Mouse (Mus musculus): ENCODE data around the gene Gxylt2.

Gene Gxylt2

DNA sequence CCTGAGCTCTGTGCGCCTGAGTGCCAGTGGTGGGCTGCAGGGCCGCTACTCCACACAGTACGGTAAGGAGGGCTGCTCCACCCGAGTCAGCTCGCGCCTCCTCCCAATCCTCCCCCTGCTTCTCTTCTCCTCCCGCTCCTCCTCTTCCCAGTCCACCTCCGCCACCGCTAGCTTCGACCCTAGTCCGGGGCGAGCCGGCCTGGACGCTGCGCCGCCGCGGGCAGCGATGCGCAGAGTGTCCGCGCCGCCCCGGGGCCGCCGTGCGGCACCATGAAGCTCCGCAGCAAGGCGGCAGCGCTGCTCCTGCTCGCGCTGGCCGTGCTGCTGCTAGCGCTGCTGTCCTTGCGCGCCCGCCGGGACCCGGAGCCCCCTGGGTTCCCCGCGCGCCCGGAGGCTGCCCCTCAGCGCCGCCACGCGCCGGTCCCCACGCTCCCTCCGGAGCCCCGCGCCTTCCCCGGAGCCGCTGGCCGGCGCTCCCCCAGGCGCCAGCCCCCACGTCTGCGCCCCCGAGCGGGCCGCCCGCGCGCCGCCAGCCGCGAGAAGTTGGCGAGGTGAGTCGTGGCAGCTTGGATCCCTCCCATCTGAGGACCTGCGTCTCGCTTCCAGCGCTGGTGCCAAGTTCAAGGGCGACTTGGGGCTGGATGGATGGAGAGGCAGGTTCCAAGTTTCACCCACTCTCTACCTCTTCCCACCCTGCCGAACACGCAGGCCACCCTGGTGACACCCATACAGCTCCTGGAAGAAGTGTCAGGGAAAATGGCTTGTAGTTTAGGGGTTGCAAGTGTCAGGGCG lies at the start of gene Gxylt2:
Gene Gxylt2, plus strand, starts transcription at position 161 of the 792 bp plus-strand sequence.
- DNase-seq (ENCODE audit: low read depth, low spot score), result no peak

DNA sequence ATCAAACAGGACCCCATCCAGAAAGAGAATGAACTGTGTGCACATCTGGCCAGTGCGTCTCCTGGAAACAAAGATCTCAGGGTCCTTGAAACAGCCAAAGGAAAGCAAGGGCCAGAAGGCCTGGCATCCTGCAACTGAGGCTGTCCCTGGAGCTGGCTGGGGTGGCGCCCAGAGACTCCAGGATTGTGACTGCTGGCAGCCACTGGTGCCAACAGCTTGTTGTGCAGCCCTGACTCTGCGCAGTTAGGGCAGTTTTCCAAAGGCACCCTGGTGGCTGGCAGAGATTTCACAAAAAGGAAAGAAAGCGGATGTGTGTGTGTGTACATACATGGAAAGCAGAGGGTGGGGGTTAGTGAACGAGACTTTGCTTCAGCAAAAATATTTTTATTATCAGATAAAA lies 44.1 kb upstream of the Gxylt2 start:
- no peak for DNase-seq (ENCODE audit: low read depth, low spot score)

DNA sequence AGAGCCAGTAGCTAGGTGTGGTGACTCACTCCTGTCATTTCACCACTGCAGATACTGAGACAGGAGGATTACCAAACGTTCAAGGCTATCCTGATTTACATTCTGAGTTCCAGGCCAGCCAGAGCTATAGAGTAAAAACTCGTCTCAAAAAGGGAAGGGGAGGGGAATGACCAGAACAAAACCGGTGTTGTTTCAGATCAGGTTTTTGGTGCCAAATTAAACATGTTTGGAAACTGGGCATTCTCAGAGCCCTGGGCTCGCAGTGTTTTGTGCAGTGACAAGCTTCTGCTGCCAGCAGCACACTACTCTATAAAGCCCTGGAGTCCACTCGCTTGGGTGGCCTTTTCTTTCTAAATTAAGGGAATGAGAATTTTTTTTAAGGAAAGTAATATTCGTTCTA lies 42.3 kb upstream of the Gxylt2 start:
- no peak for DNase-seq (ENCODE audit: low read depth, low spot score)

DNA sequence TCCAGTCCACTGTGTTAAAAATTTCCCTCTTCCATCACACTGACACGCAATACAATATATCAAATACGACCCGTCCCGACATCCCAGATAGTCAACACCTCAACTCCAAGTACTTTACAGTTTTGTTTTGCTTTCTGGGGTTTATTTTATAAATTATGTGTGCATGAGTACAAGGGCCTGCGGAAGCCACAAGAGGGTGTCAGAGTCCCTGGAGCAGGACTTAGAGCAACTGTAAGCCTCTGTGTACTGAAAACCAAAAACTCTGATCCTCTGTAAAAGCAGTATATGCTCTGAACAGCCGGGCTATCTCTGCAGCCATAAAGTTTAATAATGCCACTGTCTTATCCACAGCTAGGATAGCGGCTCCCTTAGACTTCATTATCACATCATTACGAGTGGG lies 36.9 kb upstream of the Gxylt2 start:
- no peak for DNase-seq (ENCODE audit: low read depth, low spot score)

DNA sequence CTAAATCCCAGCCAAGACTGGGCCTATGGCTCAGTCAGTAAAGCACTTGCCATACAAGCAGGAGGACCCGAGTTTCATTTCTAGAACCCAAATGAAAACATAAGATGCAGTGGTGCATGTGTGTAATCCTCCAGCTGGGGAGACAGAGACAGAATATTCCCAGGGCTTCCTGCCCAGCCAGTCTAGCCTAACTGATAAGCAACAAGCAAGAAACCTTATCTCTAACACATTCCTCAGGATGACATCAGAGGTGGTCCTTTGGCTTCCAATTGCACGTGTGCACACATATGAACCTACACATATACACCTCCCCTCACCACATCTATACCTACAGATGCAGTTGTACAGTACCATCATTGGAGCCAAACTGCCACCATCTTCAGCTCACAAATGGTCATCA lies 35.7 kb upstream of the Gxylt2 start:
- DNase-seq (ENCODE audit: low read depth, low spot score), result no peak

DNA sequence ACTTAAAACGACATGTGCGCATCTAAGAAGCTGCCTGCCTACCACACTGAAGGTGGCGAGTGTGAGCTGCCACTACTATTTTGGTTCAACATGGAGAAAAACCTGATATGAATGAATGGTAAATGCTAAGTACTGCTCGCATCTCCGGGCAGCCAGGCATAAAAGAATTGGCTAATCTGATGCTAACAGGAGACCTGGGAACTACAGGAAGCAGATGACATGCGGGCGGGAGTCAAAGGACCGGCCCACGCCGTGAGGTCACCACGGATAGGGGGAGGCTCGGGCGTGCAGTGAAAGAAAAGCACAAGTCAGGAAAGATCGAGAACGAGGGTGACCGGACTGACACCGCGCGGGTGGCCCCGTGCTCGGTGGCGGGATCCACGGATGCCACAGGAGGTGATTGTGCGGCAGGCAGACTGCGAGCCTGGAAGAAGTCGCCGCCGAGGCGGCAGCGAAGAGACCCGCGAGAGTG lies 34.1 kb upstream of the Gxylt2 start:
- DNase-seq (ENCODE audit: low read depth, low spot score), result peak; percentile 44

DNA sequence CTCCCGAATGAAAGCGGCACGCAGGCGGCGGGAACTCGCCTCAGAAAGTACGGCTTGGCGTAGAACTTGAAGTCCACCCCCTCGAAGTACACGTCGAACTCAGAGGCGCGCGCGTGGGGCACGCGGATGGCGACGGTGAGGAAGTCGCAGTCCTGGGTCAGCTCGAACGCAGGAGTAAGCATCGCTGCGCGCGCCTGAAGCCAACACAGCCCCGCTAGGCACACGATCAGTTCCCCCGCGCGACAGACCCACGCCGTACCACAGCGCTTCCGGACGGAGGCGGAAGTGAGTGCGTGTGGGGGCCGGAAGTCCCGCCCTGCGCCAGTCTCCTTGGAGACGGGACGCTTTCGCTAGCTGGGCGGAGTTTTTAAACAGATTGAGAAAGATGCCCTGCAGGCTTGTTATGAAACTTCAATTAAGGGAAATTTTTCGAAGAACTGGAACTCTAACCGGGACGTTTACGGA lies 33.6 kb upstream of the Gxylt2 start, which contains the start of gene Shq1:
Gene Shq1, minus strand, starts transcription at position 278 of the 465 bp plus-strand sequence.
- DNase-seq (ENCODE audit: low read depth, low spot score), result peak; percentile 76

DNA sequence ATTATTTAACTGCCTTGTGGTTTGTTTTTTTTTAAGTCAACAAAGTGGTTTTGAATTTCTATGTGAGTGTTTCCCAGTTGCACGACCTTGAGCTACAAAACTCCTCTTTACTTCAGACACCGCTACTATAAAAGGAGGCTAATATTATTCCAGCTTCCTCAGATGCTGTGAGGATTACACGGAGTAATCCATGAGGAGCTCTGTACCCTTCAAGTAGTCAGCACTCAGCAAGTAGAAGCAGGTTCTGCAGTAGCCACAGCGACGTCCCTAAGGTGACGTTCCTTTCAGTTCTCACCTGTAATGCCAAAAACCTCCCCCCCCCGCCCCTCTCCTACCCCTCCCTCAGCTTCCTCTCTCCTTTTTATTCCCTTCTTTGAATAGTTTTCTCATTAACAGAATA lies 33.1 kb upstream of the Gxylt2 start:
- no peak for DNase-seq (ENCODE audit: low read depth, low spot score)

DNA sequence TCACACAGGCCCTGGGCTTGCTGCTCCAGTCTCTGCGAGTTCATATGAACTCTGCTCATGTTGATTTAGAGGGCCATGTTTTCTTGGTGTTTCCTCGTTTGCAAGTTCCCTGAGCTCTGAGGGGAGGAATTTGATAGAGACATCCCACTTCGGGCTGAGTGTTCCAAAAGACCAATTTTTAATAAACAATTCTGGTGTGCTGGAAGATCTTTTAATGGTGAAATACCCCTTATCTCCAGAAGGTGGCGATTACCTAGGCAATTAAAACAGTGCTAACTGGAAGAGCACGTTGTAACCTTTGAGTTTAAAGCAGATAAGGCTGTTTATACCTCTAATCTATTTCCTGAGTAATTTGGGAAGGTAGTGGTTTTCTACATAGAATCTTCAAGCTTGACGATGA lies 29.6 kb upstream of the Gxylt2 start:
- no peak for DNase-seq (ENCODE audit: low read depth, low spot score)

DNA sequence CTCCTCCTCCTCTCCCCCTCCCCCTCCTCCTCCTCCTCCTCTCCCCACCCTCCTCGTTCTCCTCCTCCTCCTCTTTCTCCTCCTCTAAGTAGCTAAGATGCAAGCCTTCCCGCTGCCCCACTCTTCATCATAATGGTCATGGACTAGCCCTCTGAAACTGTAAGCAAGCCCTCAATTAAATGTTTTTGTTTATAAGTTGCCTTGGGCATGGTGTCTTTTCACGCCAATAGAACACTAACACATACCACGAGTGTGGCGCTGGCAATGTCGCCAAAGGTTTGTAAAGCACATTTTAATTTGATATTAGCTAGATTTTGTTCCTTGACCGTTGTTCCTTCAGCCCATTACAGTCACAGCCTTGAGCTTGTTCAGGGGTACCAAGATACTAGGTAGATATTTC lies 28.1 kb upstream of the Gxylt2 start:
- DNase-seq (ENCODE audit: low read depth, low spot score), result no peak

DNA sequence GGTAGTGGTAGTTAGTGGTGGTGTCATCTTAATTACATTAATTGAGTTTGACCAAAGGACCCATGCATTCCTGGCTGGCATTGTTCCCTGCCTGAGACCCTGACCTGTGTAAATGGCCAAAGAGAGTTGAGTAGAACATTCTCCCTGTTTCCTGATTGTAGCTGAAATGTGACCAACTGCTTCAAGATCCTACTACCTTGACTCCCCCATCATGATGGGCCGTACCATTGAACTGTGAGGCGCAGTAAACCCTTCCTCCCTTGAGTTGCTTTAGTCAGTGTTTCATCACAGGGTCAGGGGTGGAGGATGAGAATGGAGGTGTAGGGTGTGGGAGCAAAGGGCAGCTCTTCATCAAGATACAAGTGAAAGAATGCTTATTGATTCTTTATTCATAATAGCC lies 25.9 kb upstream of the Gxylt2 start:
- no peak for DNase-seq (ENCODE audit: low read depth, low spot score)

DNA sequence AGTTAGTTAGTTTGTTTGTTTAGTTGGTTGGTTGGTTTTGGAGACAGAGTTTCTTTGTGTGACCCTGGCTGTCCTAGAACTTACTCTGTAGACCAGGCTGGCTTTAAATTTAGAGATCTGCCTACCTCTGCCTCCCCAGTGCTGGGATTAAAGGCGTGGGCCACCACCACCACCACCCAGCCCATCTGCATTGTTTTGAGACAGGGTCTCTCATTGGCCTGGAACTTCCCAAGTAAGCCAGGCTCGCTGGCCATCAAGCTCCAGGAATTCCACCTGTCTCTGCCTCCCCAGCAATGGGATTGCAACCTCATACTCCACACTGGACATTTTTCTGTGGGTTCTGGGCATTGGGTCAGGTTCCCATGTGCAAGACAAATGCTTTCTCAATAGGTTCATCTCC lies 18.2 kb upstream of the Gxylt2 start:
- no peak for DNase-seq (ENCODE audit: low read depth, low spot score)

DNA sequence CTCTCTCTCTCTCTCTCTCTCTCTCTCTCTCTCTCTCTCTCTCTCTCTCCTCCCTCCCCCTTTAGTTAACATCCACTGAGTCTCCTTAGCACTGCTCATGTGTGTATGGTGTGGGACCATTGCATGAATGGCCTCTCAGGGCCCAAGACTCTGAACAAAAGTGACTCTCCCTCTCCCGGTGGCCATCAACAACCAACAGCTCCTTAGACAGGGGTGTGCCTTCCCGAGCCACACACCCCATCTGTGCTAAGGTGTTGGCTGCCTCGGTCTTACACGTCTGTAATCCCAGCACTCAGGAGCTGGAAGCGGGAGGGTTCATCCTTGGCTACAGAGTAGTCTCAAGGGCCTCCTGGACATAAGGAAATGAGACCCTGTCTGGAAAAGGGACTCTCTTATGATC lies 4.5 kb upstream of the Gxylt2 start:
- DNase-seq (ENCODE audit: low read depth, low spot score), result no peak

DNA sequence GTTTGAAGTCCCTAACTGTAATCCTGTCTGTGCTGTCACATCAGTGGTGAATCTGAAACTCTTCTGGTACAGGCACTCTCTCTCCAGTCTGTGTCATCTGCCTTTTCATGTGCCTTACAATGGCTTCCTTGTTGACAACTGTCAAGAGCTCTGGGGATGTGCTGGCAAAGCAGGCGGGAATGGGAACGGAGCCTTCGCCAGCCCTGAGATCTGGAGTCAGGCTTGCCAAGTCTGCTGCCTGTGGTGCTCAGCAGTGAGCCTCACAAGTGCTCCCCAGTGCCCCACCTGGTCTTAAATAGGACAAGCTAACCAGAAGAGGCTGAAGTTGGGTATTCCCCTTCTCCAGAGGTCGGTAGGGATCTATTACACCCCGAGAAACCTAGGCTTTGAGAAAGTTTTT lies 3.8 kb upstream of the Gxylt2 start:
- no peak for DNase-seq (ENCODE audit: low read depth, low spot score)

DNA sequence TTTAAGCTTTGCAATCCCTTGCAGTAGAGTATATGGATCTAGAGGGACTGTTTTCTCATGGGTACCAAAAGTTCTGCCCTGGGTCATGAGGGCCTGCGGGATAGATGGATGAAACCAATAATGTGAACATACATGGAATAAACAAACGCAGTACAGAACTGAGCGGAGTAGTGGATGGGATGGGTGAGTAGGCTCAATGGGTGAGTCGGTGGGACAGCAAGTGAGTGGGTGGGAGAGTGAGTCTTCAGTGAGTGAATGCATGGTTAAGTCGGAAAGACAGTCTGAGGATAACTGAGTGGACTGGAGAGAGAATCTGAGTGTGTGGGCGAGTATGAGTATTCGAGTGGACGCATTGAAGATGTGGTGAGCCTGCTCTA lies 349 bp upstream of the Gxylt2 start:
- DNase-seq (ENCODE audit: low read depth, low spot score), result no peak

DNA sequence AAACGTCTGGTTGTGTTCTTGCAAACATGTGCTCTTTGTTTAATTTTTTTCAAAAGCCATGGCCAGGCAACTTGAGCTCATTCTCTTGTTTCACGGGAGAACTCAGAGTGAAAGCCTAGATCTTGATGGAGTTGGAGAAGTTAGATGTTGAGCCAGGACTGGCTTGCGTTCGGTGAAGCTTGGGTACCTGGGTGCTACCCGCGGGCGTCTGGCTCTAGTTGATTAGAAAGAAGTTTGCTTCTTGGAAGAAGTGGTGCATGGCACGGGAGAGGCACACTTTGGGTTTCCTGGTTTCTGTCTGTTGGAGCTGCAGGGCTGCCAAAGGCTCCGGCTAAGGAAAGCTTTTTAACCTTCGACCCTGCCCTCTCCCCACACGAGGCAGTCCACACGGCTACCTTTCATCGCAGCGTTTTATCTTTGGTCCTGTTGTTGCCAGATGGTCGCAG lies 855 bp downstream of the Gxylt2 start:
- DNase-seq (ENCODE audit: low read depth, low spot score), result no peak

DNA sequence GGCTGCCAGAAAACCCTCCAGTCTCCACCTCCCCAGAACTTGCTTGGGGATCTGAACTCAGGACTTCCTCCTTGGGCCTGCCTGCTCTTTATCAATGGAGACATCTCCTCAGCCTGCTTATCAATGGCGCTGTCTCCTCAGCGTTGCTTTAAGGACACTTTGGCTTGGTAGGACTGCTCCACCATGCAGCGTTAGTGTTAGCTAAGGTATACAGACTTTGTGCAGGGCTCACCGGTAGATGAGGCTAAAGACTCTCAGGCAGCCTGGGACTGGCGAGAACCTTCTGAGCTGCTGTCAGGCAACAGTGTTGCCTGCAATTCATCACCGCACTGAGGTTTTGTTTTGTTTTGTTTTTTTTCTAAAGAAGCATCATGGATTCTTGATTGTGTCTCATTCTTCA lies 2.3 kb downstream of the Gxylt2 start:
- DNase-seq (ENCODE audit: low read depth, low spot score), result no peak

DNA sequence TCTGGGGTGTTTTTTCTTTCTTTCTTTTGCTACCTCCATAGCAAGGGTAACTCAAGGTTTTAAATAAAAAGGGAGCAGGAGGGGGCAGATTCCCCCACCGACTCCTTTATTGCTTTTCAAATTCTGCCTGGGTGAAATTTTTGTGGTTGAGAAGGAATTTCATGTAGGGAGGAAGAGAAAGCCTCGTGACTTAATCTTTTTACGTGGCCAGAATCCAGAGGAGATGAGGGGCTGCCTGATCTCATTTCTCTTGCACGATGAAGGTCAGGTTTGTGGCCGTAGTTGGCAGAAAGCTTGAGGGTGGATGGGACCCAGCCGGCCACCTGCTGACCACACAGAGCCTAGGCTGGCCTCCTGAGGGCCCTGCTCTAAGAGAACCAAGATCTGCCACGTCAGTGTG lies 3.0 kb downstream of the Gxylt2 start:
- DNase-seq (ENCODE audit: low read depth, low spot score), result no peak

DNA sequence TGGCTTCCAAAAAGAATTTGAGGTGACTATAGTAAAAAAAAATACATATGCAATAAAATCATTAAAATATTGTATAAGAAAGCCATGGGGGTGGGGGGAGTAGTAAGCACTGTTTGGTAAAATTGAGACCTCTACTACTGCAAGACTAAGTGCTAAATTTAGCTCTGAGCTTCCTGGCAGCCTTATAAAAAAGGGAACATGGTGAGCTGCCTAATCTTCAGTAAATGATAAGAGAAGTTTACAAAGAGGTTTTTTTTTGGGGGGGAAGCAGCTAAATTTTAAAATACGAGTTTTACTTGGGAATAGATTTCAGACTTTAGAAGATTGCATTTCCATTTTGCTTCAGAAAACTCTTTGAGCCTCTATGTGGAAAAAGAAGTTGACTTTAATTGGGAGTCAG lies 3.7 kb downstream of the Gxylt2 start:
- no peak for DNase-seq (ENCODE audit: low read depth, low spot score)

DNA sequence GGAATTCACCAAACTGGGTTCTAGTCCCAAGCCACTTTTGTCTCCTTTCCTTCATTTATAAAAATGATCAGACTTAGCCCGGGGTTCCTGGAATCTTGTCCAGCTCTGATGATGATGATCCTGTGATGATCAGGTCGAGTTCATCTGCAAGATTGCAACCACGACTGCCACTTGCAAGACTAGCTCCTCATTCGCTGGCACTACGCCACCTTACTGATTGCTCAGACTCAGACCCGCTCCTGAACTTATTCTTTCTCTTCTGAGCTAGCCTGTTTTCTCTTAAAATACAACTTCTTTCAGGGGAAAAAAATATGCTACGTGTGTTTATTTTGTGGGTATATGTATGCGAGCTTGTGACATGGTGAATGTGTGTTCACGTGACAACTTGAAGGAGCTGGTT lies 4.5 kb downstream of the Gxylt2 start:
- DNase-seq (ENCODE audit: low read depth, low spot score), result no peak

DNA sequence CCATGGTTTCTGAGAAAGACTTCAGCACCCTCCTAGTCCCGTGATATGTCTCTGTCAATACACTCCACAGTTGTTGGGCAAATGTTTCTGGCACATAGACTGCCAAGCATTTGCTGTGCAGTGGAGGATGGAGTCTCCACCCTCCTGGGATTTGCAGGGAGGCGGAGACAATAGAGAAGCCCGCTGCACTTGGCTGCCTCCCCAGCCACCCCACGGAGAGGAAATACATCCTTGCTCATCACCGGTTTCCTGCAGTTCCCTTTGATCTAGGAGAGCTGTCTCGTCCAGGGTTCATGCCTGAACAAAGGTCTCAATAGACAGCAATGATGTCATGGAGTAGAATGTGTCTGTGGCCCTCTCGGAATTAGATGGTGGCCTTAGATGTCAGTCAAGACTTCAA lies 4.9 kb downstream of the Gxylt2 start:
- DNase-seq (ENCODE audit: low read depth, low spot score), result no peak

DNA sequence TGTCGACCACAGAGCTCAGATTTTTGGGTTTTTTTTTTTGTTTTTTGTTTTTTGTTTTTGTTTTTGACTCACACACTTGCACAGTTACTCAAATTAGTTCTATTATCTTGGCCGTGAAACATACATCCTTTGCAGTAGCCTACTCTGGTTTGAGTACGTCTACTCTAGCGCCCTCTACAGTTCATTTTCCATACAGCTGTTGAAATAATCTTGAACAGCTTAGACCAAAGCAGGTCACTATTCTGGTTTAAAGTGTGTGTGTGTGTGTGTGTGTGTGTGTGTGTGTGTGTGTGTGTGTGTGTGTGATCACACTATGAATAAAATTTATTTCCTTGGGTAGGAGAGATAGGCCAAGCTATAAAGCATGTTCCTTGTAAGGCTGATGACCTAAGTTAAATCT lies 5.6 kb downstream of the Gxylt2 start:
- peak; percentile 4 for DNase-seq (ENCODE audit: low read depth, low spot score)

DNA sequence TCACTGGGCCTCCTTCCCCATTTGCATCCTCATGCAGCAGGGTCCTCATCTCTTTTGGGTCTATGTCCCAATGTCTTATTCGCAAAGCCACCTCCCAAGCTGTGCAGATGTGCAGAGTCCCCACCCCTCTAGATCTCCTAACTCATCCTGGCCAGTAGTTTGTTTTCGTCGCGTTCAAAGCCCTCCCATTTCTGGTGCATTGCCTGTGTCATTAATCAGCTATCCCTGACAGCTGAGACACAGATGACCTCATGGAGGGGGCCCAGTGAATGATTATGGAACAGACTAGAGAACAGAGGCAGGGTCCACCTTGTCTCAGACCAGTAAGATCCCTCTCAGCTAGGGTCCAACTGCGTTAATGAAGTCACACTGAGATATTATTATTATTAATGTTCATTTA lies 6.3 kb downstream of the Gxylt2 start:
- DNase-seq (ENCODE audit: low read depth, low spot score), result no peak

Data from c-Kit-negative CD71-positive TER-119-positive erythroid progenitor cells, embryonic 14.5 days (primary cell).